In the genomic region with DNA sequence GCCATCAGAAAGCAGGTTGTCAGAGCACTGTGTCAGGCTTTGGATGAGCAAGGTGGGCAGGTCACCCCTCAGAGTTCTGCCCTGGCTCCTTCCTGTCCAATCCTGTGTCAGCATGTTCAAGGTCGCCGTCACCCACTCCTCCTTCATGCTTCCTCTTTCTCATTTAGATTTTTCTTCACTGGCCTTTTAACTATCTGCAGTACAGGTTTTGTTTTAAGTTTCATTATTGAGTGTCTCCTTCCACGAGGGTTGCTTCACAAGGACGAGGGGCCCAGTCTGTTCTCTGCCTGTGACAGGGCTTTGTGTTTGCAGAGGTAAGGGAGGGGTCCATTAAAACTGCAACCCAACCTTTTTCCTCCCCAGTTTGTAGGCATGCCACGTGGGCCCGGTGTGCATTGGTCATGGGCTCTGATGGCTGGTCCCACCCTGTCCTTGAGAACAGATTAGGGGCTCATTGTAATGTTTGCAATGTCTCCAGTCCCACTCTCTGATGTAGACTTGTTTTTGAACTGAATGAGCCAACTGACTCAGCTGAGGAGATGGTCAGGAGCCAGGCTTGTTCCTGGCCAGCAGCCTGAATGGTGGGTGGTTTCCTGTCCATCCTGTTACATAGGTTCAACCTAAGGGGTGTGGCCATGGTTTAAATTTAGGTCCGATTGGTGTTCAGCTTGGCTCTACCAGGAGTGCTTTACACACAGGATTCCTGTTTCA, we compare ENCODE assay signal across 8 mouse cellular contexts.
DNase-seq lines count a peak whose midpoint lies in the region; TF ChIP-seq lines count a peak whose summit lies in the region.

No protein-coding gene starts in this region.

- no peaks in the 10 kb centered on the region for H3K36me3 ChIP-seq in ES-Bruce4 (ENCODE audit: control insufficient read depth, insufficient read depth, low read length, poor library complexity, severe bottlenecking)

- intact Hi-C loops in left cerebral cortex, postnatal 14 days (cut with DNase I): no loop called here

- TF ChIP-seq EP300 in ES-Bruce4 (IDR thresholded peaks at IDR 0.05; ENCODE audit: insufficient read depth, low read depth, low read length): peak; percentile 33; the same call in 1 of the 2 replicates

- H3K27me3 ChIP-seq in ES-Bruce4 (ENCODE audit: control insufficient read depth, insufficient read depth, low read length, poor library complexity, severe bottlenecking): no peaks in the 10 kb centered on the region

- H3K27ac ChIP-seq in ES-Bruce4 (ENCODE audit: insufficient read depth, low read length): peak overlapping the region; percentile 26

- peak; percentile 17 for DNase-seq in gastrocnemius, adult 18-20 months (ENCODE audit: low spot score)
- no peak for DNase-seq in gastrocnemius, postnatal 10 days
- DNase-seq in fat pad, adult 2 months (ENCODE audit: extremely low read depth, low read depth, low spot score): peak; percentile 63
- DNase-seq in lung, adult 18-20 months: peak; percentile 26 to 32
- no peak for DNase-seq in layer of hippocampus, postnatal 10 days (ENCODE audit: low spot score in 2 of 2)
- DNase-seq in adrenal gland, postnatal 4 days (ENCODE audit: low spot score in 2 of 2): no peak
- no peak for DNase-seq in left cerebral cortex, postnatal 14 days (ENCODE audit: low spot score in 2 of 2)

- no peak for TF ChIP-seq CTCF in ES-Bruce4 (IDR thresholded peaks at IDR 0.05; ENCODE audit: low read depth, low read length)

- H3K9ac ChIP-seq in ES-Bruce4 (ENCODE audit: low read depth, poor library complexity, severe bottlenecking): no peak overlapping the region

- no peak overlapping the region for H3K4me3 ChIP-seq in ES-Bruce4 (ENCODE audit: low read depth, low read length)

- peaks cover 13% of the 10 kb centered on the region for H3K4me1 ChIP-seq in ES-Bruce4 (ENCODE audit: control insufficient read depth, insufficient read depth, low read length)

- no peak for TF ChIP-seq POLR2A in ES-Bruce4 (IDR thresholded peaks at IDR 0.05; ENCODE audit: insufficient read depth, low read length)

- H3K9me3 ChIP-seq in ES-Bruce4 (replicated peaks; ENCODE audit: control insufficient read depth, insufficient read depth, low read length, poor library complexity, severe bottlenecking): no peaks in the 10 kb centered on the region

Comparison
In these comparisons a context has a peak if more than half of its experiments do, and no peak if none do; other contexts are left out.
1. DNase-seq: peak in gastrocnemius, adult 18-20 months (single experiment), fat pad, adult 2 months (single experiment) and lung, adult 18-20 months (2 of 2); none in gastrocnemius, postnatal 10 days (single experiment), layer of hippocampus, postnatal 10 days (0 of 2), adrenal gland, postnatal 4 days (0 of 2) and left cerebral cortex, postnatal 14 days (0 of 2).